Mouse (Mus musculus) midbrain, embryonic 10.5 days (tissue): ENCODE data around the gene Myrf. TPM values are rescaled to one million over a fixed set of nuclear protein-coding genes. Genes with fewer than 3 reads are reported as not detected.
A peak's percentile ranks its signal among the peaks of the same experiment; 100 is the strongest.

Experiments
- DNase-seq: peaks from one replicate; pipeline ENCODE4 v3.0.0-alpha.2; 2017; ENCODE audit warnings: low spot score
- H3K27ac ChIP-seq: fragments of 300-500 bp; sonication (generic); replicated peaks from 2 replicates; pipeline ENCODE4 v1.5.1; 2016; ENCODE audit warnings: mild to moderate bottlenecking
- H3K27me3 ChIP-seq: fragments of 300-500 bp; sonication (generic); 2 replicates; pipeline ENCODE4 v1.6.1; 2016; ENCODE audit warnings: low read depth, mild to moderate bottlenecking; ENCODE audit not compliant: poor library complexity, severe bottlenecking
- H3K36me3 ChIP-seq: fragments of 300-500 bp; sonication (generic); 2 replicates; pipeline ENCODE4 v1.6.1; 2016; ENCODE audit warnings: mild to moderate bottlenecking, moderate library complexity
- H3K4me1 ChIP-seq: fragments of 300-500 bp; sonication (generic); 2 replicates; pipeline ENCODE4 v1.6.1; 2016
- H3K4me3 ChIP-seq: fragments of 300-500 bp; sonication (generic); 2 replicates; pipeline ENCODE4 v1.5.1; 2016; ENCODE audit warnings: mild to moderate bottlenecking, moderate library complexity
- H3K9me3 ChIP-seq: fragments of 300-500 bp; sonication (generic); replicated peaks from 2 replicates; pipeline ENCODE4 v1.6.1; 2016; ENCODE audit warnings: mild to moderate bottlenecking
- WGBS: fragments of 180-500 bp; shearing (Covaris S2); methylation state at CpG from one replicate; pipeline ENCODE4 v1.1.7; 2016; 5-methylcytosine and 5-hydroxymethylcytosine counted together
- polyA plus RNA-seq: library from polyadenylated mRNA; unstranded; fragments of >200 nt; fragmentation: Nextera tagmentation; extraction: Ambion mirVana; gene quantifications from 2 replicates; pipeline ENCODE4 v1.2.1, GENCODE M21; 2016

The Myrf gene
- 2.1 and 2.2 TPM in 2 replicates for polyA plus RNA-seq

DNA sequence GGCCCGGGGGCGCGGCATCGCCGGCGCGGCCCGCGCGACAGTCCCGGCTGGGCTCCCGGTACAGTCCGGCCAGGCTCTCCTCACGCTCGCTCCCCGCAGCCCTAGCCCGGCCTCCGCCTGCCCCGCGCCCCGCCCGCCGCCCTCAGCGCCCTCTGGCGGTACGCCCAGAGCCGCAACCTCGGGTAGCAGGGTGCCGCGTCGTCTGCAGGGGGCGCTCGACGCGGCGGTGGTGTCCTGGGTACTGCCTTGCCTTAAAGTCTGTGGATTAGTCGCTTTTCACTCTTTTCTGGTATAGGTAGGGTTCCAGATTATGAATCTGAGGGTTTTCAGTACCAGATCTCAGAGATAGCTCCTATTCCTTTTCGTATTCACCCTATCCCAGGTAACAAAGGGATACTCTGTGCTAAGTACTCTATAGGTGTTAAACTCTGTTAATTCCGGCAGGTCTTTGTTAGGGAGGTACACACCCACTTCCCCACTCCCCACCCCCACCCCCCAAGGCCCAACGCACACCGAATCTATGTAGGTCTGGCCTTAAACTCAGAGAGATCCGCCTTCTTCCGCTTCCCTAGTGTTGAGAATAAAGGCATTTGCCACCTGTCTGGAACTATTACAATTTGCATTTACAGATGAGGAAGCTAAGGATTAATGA lies at the start of gene Myrf:
Gene Myrf, minus strand, starts transcription at position 95 of the 652 bp plus-strand sequence.
- DNase-seq = peak; percentile 86
- Histone ChIP-seq H3K4me1 (peaks cover 39% of the 10 kb centered on the region), H3K36me3 (no peaks in the 10 kb centered on the region), H3K9me3 (no peaks in the 10 kb centered on the region), H3K4me3 (peak within 1 kb of the TSS; percentile 65), H3K27me3 (peaks cover 50% of the 10 kb centered on the region), H3K27ac (peak within 1 kb of the TSS; percentile 80)
- 8% methylated on average over 43 of the region's 43 CpGs for WGBS

- H3K36me3 ChIP-seq = no peaks in the 10 kb centered on the region
- H3K27ac ChIP-seq = peak overlapping the region; percentile 15; the same call in 1 of the 2 replicates
- no peak overlapping the region for H3K4me3 ChIP-seq
- 91% methylated on average over 4 of the region's 4 CpGs for WGBS
- DNase-seq = no peak
- H3K27me3 ChIP-seq = 0 out of 2 replicates have a peak, but pooled peaks cover 5% of the 10 kb centered on the region
- no peaks in the 10 kb centered on the region for H3K9me3 ChIP-seq
- peaks cover 40% of the 10 kb centered on the region for H3K4me1 ChIP-seq
Observed at GRCm38 (mm10) chr19:10289609-10290150, 49.1 kb upstream of the Myrf start.

- Histone ChIP-seq H3K4me1 (peaks cover 33% of the 10 kb centered on the region), H3K27me3 (no peaks in the 10 kb centered on the region), H3K36me3 (no peaks in the 10 kb centered on the region), H3K9me3 (no peaks in the 10 kb centered on the region), H3K4me3 (no peak overlapping the region), H3K27ac (peak overlapping the region; percentile 14; the same call in 1 of the 2 replicates)
- 91% methylated on average over 8 of the region's 8 CpGs for WGBS
- DNase-seq = no peak
Observed at GRCm38 (mm10) chr19:10288125-10289040, 47.8 kb upstream of the Myrf start.

- WGBS = 79% methylated on average over 10 of the region's 10 CpGs
- H3K27ac ChIP-seq = peak overlapping the region; percentile 63; the same call in 1 of the 2 replicates
- no peaks in the 10 kb centered on the region for H3K36me3 ChIP-seq
- no peak overlapping the region for H3K4me3 ChIP-seq
- H3K27me3 ChIP-seq = no peaks in the 10 kb centered on the region
- no peaks in the 10 kb centered on the region for H3K9me3 ChIP-seq
- DNase-seq = no peak
- H3K4me1 ChIP-seq = peaks cover 25% of the 10 kb centered on the region
Observed at GRCm38 (mm10) chr19:10286458-10286872, 45.9 kb upstream of the Myrf start.

DNA sequence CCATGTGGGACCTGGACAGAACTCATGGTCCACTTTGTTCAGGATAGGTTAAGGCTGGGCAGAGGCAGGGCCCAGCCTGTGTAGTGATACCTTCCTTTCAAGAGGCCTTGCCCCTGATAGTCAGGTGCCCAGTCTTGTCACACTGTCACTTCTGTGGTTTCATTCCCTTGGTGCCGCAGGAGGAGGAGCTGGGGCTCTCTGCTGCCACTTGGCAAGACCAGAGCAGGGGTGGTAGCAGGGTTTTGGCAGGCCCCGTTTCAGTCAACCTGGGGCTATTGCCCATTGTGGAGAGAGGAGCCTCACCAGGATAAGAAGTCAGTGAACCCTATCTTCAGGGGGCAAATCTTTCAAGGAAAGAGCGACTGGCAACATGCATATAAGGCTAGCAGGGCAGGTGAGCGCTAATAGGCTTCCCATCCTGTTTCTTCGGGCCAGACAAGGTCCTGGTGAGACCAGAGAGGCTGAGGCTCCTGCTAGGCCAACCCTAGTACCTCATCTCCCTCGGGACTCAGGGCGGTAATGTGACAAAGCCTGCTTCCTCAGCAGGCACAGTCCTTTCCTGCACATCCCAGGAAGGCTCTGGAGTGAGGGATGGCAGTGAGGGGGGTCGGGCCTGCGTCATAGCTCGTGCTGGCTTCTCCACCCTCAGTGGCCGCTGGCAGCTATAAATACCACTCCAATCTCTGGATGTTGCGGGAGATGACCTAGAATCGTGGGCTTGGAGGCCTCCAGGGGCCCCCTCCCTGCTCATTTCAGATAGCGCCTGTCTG lies 40.4 kb upstream of the Myrf start:
- Histone ChIP-seq H3K27me3 (peaks cover 43% of the 10 kb centered on the region), H3K36me3 (no peaks in the 10 kb centered on the region), H3K27ac (no peak overlapping the region), H3K4me3 (no peak overlapping the region), H3K4me1 (peaks cover 28% of the 10 kb centered on the region), H3K9me3 (no peaks in the 10 kb centered on the region)
- WGBS = 80% methylated on average over 14 of the region's 14 CpGs
- DNase-seq = no peak

DNA sequence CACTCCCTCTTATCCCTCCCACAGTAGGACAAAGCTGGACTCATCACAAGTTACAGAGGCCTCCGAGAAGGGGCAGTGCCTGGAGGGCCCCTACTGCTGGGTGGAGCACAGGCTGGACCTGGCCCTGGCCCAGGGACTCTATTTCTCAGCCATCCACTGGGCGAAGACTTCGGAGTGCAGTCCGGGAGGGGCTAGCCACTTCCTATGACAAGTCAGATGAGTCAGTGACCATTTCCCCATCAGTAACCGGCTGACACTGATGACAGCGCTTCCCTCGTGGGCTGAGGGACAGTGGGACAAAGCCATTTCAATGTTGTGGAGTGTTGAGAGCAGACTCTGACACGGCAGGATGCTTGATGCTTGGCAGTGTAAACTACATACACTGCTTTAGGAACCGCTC lies 39.1 kb upstream of the Myrf start:
- Histone ChIP-seq H3K4me3 (no peak overlapping the region), H3K4me1 (peaks cover 25% of the 10 kb centered on the region), H3K27ac (no peak overlapping the region), H3K36me3 (no peaks in the 10 kb centered on the region), H3K9me3 (no peaks in the 10 kb centered on the region), H3K27me3 (peaks cover 52% of the 10 kb centered on the region)
- DNase-seq = no peak
- 85% methylated on average over 9 of the region's 9 CpGs for WGBS

DNA sequence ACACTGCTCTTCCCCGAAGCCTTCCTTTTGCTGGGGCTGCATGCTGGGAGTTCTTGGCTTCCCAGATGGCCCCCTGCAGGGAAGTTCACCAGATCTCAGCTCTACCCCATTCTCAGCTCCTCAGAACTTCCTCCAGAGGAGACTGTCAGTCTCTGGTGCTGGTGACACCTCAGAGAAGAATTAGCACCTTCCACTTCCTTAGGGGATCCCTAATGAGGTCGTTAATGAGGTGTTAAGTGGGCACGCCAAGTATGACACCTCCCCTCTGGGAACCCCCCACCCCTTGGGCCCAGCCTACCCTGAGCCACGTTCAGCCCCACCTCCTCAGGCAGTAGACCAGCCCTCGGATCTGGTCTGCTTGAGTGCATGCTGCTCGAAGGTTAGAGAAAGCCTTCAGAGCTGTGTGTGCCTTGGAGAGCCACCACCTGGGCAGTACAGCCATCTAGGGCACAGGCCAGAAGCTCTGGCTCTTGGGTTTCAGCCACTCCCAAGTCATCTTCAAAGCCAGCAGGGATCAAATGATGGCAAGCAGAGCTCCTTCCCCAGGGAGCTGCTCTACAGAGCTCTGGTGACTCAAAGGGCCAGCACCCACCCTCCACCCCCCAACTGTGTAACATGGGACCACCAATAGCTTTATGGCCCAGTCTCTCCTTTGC lies 38.2 kb upstream of the Myrf start:
- H3K36me3 ChIP-seq = no peaks in the 10 kb centered on the region
- H3K27me3 ChIP-seq = peaks cover 52% of the 10 kb centered on the region
- no peak for DNase-seq
- no peak overlapping the region; the same call in 1 of the 2 replicates for H3K27ac ChIP-seq
- H3K4me1 ChIP-seq = peaks cover 32% of the 10 kb centered on the region
- no peaks in the 10 kb centered on the region for H3K9me3 ChIP-seq
- 32% methylated on average over 6 of the region's 6 CpGs for WGBS
- no peak overlapping the region for H3K4me3 ChIP-seq

GRCm38 (mm10) chr19:10277759-10278158 lies 37.2 kb upstream of the Myrf start:
- 11% methylated on average over 5 of the region's 5 CpGs for WGBS
- peak overlapping the region; percentile 47 for H3K27ac ChIP-seq
- DNase-seq = no peak
- H3K9me3 ChIP-seq = no peaks in the 10 kb centered on the region
- peak overlapping the region; percentile 23; the same call in 1 of the 2 replicates for H3K4me3 ChIP-seq
- peaks cover 42% of the 10 kb centered on the region for H3K4me1 ChIP-seq
- H3K27me3 ChIP-seq = peaks cover 52% of the 10 kb centered on the region
- no peaks in the 10 kb centered on the region for H3K36me3 ChIP-seq

DNA sequence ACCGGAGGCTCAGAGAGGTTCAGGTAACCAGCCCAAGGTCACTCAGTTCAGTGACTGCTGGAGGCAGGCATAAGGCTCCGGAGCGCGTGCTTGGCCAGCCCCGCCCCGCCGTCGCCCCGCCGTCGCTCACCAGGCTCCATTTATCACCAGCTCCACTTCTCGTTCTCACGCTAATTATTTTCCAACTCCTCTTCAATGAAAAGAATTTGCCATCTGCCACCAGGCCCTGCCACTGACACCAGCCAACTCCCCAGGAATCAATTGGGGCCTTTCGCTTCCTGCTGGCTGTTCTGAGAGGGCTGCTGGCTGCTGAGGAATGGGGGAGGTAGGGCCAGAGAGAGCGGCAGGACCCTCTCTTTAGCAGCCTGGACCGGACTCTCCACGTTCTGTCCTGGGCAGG lies 36.8 kb upstream of the Myrf start:
- DNase-seq = peak; percentile 36
- Histone ChIP-seq H3K36me3 (no peaks in the 10 kb centered on the region), H3K4me3 (peak overlapping the region; percentile 23; the same call in 1 of the 2 replicates), H3K27me3 (peaks cover 52% of the 10 kb centered on the region), H3K4me1 (peaks cover 47% of the 10 kb centered on the region), H3K27ac (peak overlapping the region; percentile 47), H3K9me3 (no peaks in the 10 kb centered on the region)
- WGBS = 3% methylated on average over 17 of the region's 17 CpGs

DNA sequence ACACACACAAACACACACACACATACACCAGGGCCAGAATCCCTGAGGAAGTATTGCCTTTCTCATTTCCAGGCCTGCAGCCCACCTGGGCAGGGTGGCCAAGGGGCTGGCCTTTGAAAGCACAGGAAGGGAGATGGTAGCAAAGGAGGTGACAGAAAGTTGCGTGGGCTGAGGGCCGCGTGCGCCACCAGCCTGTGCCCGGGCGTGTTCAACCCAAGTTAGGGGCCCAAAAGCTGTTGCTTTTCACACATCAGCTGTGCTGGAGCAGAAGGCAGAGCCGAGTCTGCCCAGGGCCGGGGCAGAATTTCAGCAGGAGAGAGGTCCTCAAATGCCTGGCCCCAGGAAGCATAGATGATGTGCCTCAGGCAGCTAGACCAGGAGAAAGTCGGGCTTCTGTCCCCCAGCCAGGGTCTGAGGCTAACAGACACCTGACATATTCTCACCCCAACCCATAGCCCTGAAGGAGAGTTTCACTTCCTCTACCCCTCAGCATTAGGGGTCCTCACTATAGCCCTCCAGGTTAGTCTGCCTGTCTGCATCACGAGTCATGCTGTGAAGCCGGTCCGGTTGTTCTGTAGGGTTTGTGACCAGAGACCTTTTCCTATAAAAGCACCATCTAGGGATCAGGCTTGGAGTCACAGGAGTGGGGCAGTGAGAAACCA lies 36.1 kb upstream of the Myrf start:
- Histone ChIP-seq H3K4me3 (no peak overlapping the region), H3K27ac (no peak overlapping the region), H3K4me1 (peaks cover 48% of the 10 kb centered on the region), H3K9me3 (no peaks in the 10 kb centered on the region), H3K27me3 (peaks cover 52% of the 10 kb centered on the region), H3K36me3 (no peaks in the 10 kb centered on the region)
- WGBS = 70% methylated on average over 12 of the region's 12 CpGs
- no peak for DNase-seq

DNA sequence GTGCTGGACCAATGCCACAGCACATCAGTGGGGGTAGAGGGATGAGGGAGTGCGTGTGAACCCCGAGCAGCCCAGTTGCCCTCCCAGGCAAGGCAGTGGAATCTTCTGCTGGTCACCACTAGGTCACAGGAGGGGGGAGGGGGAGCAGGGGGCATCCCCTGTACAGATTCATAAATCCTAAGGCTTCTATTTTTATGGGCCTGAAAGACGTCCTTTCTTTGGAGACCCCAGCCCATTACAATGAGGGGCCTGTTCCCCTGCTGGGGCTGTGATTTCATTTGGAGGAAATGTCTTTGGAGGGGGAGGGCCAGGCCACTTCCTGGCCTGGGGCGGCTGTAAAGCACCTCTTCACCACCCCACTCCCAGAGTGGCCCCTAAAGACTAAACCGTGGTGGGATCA lies 33.5 kb upstream of the Myrf start:
- peaks cover 44% of the 10 kb centered on the region for H3K27me3 ChIP-seq
- H3K36me3 ChIP-seq = no peaks in the 10 kb centered on the region
- H3K4me1 ChIP-seq = peaks cover 48% of the 10 kb centered on the region
- 55% methylated on average over 5 of the region's 5 CpGs for WGBS
- 0 out of 2 replicates have a peak overlapping the region, but pooled peaks have one; percentile 38 for H3K27ac ChIP-seq
- DNase-seq = no peak
- H3K9me3 ChIP-seq = no peaks in the 10 kb centered on the region
- H3K4me3 ChIP-seq = no peak overlapping the region
